Mouse (Mus musculus) layer of hippocampus, postnatal 14 days (tissue): Measurements from ENCODE around the gene Pfkfb4. TPM values are rescaled to one million over a fixed set of nuclear protein-coding genes. Genes with fewer than 3 reads are reported as not detected.
A peak's percentile ranks its signal among the peaks of the same experiment; 100 is the strongest.

Experiments
- DNase-seq, 2 experiments: peaks; one replicate each; pipeline ENCODE4 v3.0.0; 2021 to 2022; ENCODE audit warnings: low spot score in 2 of 2, mixed read lengths in 1 of 2
- microRNA-seq, 2 experiments: library from miRNA; unstranded; fragments of <30 nt; microRNA quantifications; one replicate each; pipeline ENCODE4 v1.2.0; 2021
- total RNA-seq, 2 experiments: library from RNA; stranded (reverse); gene quantifications; 2 replicates each; pipeline ENCODE4 v1.2.3; 2021

The Pfkfb4 gene
- total RNA-seq, 2 experiments from 2014 or later: 13.7 to 17.8 TPM

DNA sequence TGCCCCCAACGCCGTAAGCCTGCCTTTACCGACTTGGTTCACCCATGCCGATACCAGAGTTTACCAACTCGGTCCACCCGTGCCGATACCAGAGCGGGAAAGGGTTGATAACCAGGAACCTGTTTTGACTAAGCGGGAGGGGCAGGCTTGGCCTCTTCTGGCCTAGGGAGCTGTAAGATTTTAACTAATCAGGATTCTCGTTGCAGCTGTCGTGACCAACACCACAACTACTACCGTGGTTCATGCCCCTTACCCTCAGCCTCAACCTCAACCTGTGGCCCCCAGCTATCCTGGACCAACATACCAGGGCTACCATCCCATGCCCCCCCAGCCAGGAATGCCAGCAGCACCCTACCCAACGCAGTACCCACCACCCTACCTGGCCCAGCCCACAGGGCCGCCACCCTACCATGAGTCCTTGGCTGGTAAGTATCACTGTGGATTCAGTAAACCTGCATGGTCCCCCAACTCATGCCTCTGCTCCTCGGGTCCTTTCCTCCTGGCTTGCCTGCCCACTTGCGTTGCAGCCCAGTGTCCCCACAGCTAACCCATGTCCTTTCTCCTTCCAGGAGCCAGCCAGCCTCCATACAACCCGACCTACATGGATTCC, 64.6 kb downstream of the Pfkfb4 start:
- DNase-seq: no peak

DNA sequence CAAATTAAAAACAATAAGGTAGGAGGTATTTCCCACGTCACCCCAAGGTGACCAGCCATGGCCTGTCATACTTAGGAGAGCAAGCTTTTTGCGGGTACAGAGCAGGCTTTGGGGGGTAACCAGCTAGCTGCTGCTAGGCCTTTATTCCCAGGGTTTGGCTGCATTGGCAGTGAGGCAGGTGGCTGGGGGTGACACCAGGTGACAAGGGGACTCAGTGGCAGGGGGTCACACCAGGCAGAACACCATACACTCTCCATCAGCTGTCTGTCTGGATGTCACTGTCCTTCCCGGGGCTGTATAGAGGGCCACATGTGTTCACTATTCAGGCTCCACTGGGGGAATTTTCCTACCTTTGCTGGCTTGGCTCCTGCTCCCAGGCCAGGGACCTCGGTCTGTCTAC, 65.3 kb downstream of the Pfkfb4 start:
- no peak for DNase-seq

DNA sequence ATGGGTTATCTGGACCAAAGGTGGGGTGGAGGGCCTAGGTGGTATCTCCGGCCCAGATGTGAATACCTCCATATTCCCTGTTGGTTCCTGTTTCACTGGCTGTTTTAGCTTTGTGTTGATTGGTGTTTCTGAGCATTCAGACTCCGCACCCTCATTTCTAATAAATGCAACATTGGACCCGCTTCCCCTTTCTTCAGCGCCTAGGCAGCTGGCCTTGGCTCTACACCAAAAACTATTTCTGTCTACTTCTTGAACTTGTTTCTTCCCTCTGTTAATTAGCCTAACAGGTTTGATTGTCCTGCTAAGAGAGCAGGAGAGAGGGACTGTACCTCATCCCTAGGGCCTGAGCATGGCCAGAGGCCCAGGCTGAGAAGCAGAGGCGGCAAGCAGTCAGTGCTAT, 66.0 kb downstream of the Pfkfb4 start:
- DNase-seq: no peak

DNA sequence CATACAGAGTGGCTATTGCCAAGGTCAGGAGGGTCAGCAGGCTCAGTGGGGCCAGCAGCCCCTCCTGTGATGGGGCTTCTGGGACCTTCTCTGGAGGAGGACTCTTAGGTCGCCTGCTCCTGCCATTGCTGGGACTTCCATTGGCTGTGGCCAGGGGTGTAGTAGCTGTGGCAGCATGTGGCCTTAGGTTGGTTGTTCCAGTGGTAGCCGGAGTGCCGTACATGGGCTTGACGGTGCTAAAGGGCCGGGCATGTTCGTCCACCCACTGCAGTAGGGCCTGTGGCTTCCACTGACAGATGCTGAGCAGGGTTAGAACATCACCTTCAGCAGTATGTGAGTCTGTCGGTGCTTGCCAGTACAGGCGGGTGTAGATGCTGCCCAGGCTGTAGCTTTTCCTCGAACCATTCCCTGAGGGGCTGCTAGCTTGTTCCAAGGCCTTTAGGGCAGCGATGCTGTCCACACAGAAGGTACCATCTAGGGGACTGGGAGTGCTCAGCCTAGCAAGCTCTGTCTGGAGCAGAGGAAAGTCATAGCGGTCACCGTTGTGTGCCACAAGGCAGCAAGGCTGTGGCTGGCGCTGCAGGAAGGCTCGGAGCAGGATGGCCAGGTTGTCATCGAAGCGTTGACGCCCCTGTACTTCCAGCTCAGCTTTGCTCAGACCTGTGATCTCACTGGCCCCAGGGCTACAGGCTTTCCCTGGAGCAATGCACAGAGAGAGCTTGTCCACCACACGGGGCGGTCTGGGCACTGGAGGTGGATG, 66.6 kb downstream of the Pfkfb4 start:
- no peak for DNase-seq

DNA sequence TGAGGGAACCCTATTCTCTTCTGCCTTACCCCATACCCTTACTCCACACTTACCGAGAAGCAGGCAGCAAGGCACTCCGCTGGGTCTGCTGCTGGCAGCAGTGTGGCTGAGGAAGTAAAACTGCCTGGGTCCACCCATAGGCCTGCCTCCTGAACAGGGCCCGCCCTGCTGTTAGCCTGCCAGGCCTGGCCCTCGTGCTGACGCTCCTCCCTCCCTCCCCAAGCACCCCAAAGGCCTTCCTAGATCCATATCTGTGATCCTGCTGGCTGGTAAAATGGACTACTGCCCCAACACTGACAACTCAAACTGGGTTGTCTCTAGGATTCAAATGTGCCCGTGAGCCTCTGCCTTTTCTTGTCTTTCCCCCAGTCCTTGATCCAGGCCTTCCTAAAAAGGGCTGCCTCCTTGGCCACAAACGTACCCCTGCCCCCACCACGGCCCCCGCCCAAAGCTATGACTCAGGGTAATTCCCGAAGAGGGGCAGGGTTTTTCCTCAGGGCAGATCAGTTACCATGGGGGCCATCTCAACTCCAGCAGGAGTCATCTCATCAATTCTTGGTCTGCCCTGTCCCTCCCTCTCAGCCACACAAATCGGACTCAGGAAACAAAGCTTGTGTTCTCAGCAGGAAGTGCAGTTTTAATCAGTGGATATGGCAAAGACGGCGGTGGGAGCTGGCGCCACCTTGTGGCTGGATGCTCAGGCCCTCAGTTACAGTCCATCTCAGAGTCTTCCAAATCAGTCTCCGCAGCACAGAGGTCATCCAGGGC, 67.7 kb downstream of the Pfkfb4 start, which contains the start of gene Trex1:
Gene Trex1, minus strand, starts transcription at position 599 of the 768 bp plus-strand sequence.
- peak; percentile 89 to 90 for DNase-seq

DNA sequence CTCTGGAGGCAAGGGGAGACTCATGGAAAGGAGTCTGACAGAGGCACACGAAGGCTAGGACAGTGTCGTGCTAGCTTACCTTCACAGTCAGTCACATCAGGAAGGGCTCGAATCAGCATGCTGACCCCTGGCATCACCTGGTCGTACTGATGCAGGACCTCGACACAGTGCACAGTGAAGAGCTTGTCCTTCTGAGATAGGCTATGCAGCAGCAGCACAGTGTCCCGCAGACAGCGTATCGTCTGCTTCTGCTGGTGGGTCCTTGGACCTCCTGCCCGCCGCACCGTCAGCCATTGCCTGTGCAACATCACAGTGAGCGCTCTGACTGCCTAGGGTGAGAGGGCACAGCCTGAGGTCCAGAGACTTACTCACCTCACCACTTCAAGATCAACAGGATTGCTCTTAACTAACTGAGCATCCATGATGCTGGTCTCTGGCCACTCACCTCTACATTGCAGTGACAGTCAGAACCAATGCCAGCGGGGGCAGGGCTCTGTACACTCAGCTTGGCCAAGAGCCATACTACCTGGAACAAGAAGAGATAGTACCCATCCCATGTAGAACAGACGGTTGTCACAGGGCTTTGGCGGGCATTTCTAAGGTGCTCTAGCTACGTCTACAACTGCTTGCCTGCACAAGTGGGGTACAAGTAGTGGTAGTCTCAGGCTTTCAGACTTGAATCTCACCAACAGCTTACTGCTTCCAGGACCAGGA, 68.8 kb downstream of the Pfkfb4 start:
- DNase-seq: no peak

DNA sequence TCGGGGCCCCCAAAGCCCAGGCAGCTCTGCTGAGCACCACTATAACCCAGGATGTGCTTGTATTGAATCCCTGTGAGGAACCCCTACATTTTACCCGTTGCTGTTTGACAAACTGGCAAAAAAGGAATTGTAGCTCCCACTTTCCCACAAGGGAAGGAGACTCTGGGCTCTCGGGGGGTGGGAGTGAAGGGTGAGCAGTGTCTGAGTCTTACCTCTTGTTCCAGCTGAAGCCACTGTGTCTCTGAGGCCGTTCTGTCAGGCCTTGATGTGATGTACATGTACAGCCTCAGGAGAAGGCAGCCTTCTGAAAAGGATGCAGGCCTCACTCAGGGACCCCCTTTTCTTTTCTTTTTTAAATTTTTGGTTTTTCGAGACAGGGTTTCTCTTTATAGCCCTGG, 69.3 kb downstream of the Pfkfb4 start:
- no peak for DNase-seq

DNA sequence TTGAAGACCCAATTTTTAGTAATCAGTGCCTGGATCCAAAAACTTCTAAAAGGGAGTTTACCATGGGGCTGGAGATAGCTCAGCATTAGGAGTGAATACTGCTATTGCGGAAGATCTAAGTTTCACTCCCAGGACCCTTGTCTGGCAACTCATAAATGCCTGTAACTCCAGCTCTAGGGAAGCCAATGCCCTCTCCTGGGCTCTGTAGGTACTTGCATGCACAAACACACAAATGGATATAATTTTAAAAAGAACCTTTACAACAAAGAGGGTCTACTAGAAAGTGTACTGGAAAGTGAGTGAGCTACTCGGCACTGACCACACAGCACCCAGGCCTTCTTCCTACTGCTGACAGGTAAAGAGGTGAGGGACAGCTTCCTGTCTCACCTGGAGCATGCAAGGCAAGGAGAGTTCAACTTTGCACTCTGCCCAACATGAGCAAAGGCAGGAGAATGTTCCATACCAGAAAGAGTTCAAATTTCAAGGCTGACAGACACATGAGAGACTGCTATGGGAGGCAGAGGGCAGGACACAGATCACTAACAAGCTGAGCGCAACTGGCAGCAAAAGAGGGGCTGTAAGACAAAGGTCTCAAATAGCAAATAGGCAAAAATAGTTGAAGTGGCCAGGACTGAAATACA, 76.6 kb downstream of the Pfkfb4 start:
- no peak for DNase-seq

DNA sequence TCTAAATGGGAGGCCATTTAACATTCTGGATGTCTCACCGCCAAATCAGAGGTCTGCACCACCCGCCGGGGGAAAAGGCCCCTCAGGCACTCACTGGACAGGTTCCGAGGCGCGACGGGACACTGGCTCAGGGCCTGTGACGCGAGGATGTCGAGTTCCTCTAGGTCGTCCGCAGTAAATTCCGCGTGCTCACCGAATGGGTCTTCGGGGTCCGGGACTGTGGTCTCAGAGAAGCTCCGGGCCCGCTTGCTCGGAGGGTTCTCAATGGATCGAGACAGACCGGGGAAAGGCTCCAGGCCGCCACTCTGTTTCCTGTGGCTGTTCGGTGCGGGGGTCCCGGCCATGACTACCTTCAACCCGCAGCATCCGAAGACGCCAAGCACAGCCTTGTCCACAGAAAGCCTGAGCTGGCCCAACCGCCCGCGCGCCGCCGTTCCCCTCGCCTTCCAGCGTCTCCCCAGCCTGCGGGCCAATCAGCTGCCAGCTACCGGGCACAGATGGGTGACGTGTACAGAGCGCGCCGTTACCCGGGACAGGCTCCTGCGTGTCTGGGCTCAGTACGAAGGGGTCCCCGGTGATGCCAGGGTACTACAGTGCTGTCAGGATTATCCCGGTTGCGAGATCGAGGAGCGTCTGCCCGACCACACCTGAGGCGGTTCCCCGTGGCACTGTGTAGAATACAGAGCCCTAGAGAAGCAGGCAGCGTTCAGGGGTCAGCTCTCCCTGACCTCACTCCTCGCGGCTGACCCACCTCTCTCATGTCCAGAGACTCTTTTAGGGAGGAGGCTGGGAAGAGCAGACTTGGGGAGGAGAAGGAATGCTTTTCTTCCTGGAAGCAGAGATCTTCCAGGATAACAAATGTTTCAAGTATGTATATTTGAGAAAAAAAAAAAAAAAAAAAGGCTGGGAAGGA, 82.3 kb downstream of the Pfkfb4 start, which contains the start of gene Atrip:
Gene Atrip, minus strand, starts transcription at position 464 of the 913 bp plus-strand sequence.
- peak; percentile 92 to 96 for DNase-seq

DNA sequence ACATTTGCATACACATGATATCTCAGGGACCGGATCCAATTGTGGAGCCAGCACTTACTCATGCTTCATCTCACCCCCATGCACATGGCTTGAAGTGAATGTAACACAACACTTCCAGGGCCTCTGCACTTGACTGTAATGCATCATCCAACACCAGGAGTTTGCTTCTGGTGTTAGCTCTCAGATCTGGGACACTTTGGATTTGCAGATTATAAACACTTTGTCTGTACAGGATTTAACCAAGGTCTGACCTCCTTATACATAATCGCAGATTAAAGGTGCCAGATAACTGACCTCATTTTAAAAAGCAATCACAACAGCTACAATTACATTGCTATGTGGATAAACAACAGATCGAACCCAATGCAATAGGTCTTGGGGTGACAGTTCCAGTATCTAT, 88.9 kb downstream of the Pfkfb4 start:
- DNase-seq: no peak

DNA sequence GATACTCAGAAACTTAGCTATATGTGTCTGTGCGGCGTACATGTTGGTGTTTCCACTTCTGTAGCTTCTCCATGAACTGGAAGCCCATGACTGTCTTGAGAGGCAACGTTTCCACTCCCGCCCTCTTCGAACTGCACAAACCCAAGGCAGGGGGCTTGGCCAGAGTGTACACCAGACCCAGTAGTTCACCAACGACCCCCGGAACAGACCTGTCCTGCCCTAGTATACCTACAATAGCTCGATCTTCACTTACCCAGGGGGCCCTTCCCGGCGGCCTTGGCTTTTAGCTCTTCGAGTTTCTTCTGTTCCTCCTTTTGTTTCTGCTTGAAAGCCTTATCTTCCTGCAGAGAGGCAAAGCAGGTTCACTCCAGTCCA, 90.2 kb downstream of the Pfkfb4 start:
- DNase-seq: no peak

Small RNA genes lying within 50 kb of the gene (microRNA-seq; reads per million reads assigned to microRNA genes)
- gene Mir711: 0 reads per million in 2 experiments

Other genes with a start within 250 kb of the Pfkfb4 start
- gene Ip6k2, start 208.0 kb upstream of the Pfkfb4 start, total RNA-seq: 100 to 1,000 TPM; 201 to 212 TPM
- gene Nckipsd, start 183.4 kb upstream of the Pfkfb4 start, total RNA-seq: 10 to 100 TPM; 47.2 to 52.3 TPM
- gene Celsr3, start 165.5 kb upstream of the Pfkfb4 start, total RNA-seq: 10 to 100 TPM; 54.2 to 57.1 TPM
- 10 to 100 TPM; 31.5 to 33.6 TPM for gene Slc26a6, start 138.5 kb upstream of the Pfkfb4 start, total RNA-seq
- gene Tmem89, start 77.2 kb upstream of the Pfkfb4 start, total RNA-seq: under 1 TPM; 0.37 to 0.43 TPM
- 100 to 1,000 TPM; 388 to 394 TPM for gene Uqcrc1, start 55.1 kb upstream of the Pfkfb4 start, total RNA-seq
- 1 to 10 TPM; 5.0 TPM for gene Col7a1, start 38.2 kb upstream of the Pfkfb4 start, total RNA-seq
- gene Ucn2, start 5.8 kb upstream of the Pfkfb4 start, total RNA-seq: not detected
- gene Shisa5, start 46.8 kb downstream of the Pfkfb4 start, total RNA-seq: 10 to 100 TPM; 42.5 to 49.9 TPM
- 10 to 100 TPM in 1 of 2 experiments, 1 to 10 TPM in 1; 9.9 to 10.8 TPM for gene Trex1, start 68.0 kb downstream of the Pfkfb4 start, total RNA-seq
- gene Atrip, start 82.3 kb downstream of the Pfkfb4 start, total RNA-seq: 10 to 100 TPM; 27.3 to 31.7 TPM
- gene Ccdc51, start 90.7 kb downstream of the Pfkfb4 start, total RNA-seq: 1 to 10 TPM; 7.4 to 9.4 TPM
- 100 to 1,000 TPM; 304 to 316 TPM for gene Tma7, start 90.8 kb downstream of the Pfkfb4 start, total RNA-seq
- 10 to 100 TPM; 90.5 to 91.9 TPM for gene Plxnb1, start 103.6 kb downstream of the Pfkfb4 start, total RNA-seq
- not detected for gene Fbxw21, start 170.3 kb downstream of the Pfkfb4 start, total RNA-seq
- not detected for gene Fbxw13, start 204.2 kb downstream of the Pfkfb4 start, total RNA-seq
- gene Fbxw20, start 243.0 kb downstream of the Pfkfb4 start, total RNA-seq: not detected